Mouse (Mus musculus) right cerebral cortex, postnatal 10 days (tissue): ENCODE results near the gene 1700020N01Rik.
A peak's percentile ranks its signal among the peaks of the same experiment; 100 is the strongest.

Experiments
- DNase-seq, 2 experiments: peaks; one replicate each; pipeline ENCODE4 v3.0.0; 2021; ENCODE audit warnings: low spot score in 2 of 2

1700020N01Rik gene

GRCm38 (mm10) chr10:21592896-21593380 lies at the start of gene 1700020N01Rik:
TSS of gene 1700020N01Rik (plus strand) at chr10:21593145.
- DNase-seq: no peak

GRCm38 (mm10) chr10:21543576-21544278 lies 49.2 kb upstream of the 1700020N01Rik start:
- no peak for DNase-seq

- DNase-seq: no peak
Measured at GRCm38 (mm10) chr10:21544721-21545120, 48.2 kb upstream of the 1700020N01Rik start.

GRCm38 (mm10) chr10:21545446-21545845 lies 47.5 kb upstream of the 1700020N01Rik start:
- DNase-seq: no peak

GRCm38 (mm10) chr10:21548871-21549505 lies 44.0 kb upstream of the 1700020N01Rik start:
- DNase-seq: no peak

- no peak for DNase-seq
Measured at GRCm38 (mm10) chr10:21552967-21553682, 39.8 kb upstream of the 1700020N01Rik start.

- DNase-seq: no peak
Measured at GRCm38 (mm10) chr10:21553683-21554035, 39.3 kb upstream of the 1700020N01Rik start.

- DNase-seq: no peak
Measured at GRCm38 (mm10) chr10:21554896-21555580, 37.9 kb upstream of the 1700020N01Rik start.

- no peak for DNase-seq
Measured at GRCm38 (mm10) chr10:21559769-21560168, 33.2 kb upstream of the 1700020N01Rik start.

GRCm38 (mm10) chr10:21561181-21561580 lies 31.8 kb upstream of the 1700020N01Rik start:
- DNase-seq: no peak

GRCm38 (mm10) chr10:21563446-21563845 lies 29.5 kb upstream of the 1700020N01Rik start:
- DNase-seq: no peak

- DNase-seq: no peak
Measured at GRCm38 (mm10) chr10:21564189-21564588, 28.8 kb upstream of the 1700020N01Rik start.

GRCm38 (mm10) chr10:21566074-21566473 lies 26.9 kb upstream of the 1700020N01Rik start:
- no peak for DNase-seq

- no peak for DNase-seq
Measured at GRCm38 (mm10) chr10:21571615-21572014, 21.3 kb upstream of the 1700020N01Rik start.

- no peak for DNase-seq
Measured at GRCm38 (mm10) chr10:21573713-21574112, 19.2 kb upstream of the 1700020N01Rik start.

GRCm38 (mm10) chr10:21575806-21576378 lies 17.1 kb upstream of the 1700020N01Rik start:
- DNase-seq: no peak

GRCm38 (mm10) chr10:21577798-21578197 lies 15.1 kb upstream of the 1700020N01Rik start:
- DNase-seq: no peak

GRCm38 (mm10) chr10:21581546-21581945 lies 11.4 kb upstream of the 1700020N01Rik start:
- DNase-seq: no peak

- DNase-seq: no peak
Measured at GRCm38 (mm10) chr10:21587041-21587440, 5.9 kb upstream of the 1700020N01Rik start.

GRCm38 (mm10) chr10:21588007-21588852 lies 4.7 kb upstream of the 1700020N01Rik start:
- DNase-seq: no peak

- peak; percentile 61 to 67 for DNase-seq
Measured at GRCm38 (mm10) chr10:21600931-21601330, 8.0 kb downstream of the 1700020N01Rik start.
